9 mouse cellular contexts compared by ENCODE assay signal in the genomic region with DNA sequence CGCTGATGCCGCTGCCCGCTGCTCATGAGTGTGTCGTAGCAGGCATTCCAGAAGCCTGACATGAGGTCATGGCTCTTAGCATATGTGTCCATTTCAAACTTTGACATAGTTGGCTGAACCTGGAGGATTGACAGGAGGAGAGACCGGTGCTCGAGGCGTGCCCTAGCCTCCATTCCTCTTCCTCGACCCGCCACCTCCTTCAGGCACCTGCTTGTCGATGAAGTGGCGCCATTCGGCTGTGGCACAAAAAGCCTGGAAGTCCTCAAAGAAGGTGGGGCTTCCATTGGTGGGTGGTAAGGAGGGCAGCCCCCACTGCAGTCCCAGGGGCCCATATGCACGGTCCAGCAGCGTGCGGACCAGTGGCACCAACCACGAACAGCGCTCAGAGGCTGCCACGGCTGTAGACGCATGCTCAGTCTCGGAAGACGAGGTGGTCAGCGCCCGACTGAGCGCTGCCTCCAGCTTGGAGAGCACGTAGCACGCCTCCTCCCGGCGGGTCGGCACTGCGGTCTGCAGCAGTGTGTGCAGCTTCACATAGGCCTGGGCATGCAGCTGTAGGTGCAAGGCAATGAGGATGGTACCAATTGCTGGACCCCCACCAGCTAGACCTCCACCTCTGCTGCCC. TPM values are rescaled to one million over a fixed set of nuclear protein-coding genes. Genes with fewer than 3 reads are reported as not detected.
A peak's percentile ranks its signal among the peaks of the same experiment; 100 is the strongest.
DNase-seq lines count a peak whose midpoint lies in the region; ATAC-seq and TF ChIP-seq lines count a peak whose summit lies in the region.
"Had no signal": no experiment of that assay in that cellular context is flagged by ENCODE, and none has a peak within 500 bp of the region (broad histone marks: within the 10 kb centered on the region; RNA-seq: fewer than 3 reads in every experiment).

No protein-coding gene starts in this region.

- H3K4me2 ChIP-seq in heart, embryonic 14.5 days (ENCODE audit: low read length), result peak overlapping the region; percentile 57
- H3K4me2 ChIP-seq in hindbrain, embryonic 11.5 days (replicated peaks; ENCODE audit: low read depth, low read length), result peak overlapping the region; percentile 58
- H3K4me2 ChIP-seq in midbrain, embryonic 15.5 days, result peak overlapping the region; percentile 48

- H3K27me3 ChIP-seq in heart, embryonic 14.5 days (ENCODE audit: control insufficient read depth, insufficient read depth, low read length), result peaks cover 14% of the 10 kb centered on the region; the same call in 1 of the 2 replicates
- H3K27me3 ChIP-seq in hindbrain, embryonic 11.5 days (ENCODE audit: control insufficient read depth, insufficient read depth, low read length), result peaks cover 19% of the 10 kb centered on the region
- peaks cover 20% of the 10 kb centered on the region for H3K27me3 ChIP-seq in midbrain, embryonic 15.5 days (replicated peaks)

- no peaks in the 10 kb centered on the region for H3K9me3 ChIP-seq in heart, embryonic 14.5 days (ENCODE audit: control insufficient read depth, low read length)
- H3K9me3 ChIP-seq in hindbrain, embryonic 11.5 days (ENCODE audit: control insufficient read depth, low read length), result no peaks in the 10 kb centered on the region
- no peaks in the 10 kb centered on the region for H3K9me3 ChIP-seq in midbrain, embryonic 15.5 days

- peaks cover 2 to 6% of the 10 kb centered on the region in 2 experiments; a peak in 2 of 4 replicates for H3K4me1 ChIP-seq in heart, embryonic 14.5 days (ENCODE audit: control insufficient read depth in 2 of 2, insufficient read depth in 2 of 2, low read length in 2 of 2)
- peaks cover 3% of the 10 kb centered on the region; the same call in 1 of the 2 replicates for H3K4me1 ChIP-seq in hindbrain, embryonic 11.5 days (replicated peaks; ENCODE audit: control insufficient read depth, insufficient read depth, low read length)
- H3K4me1 ChIP-seq in midbrain, embryonic 15.5 days, result peaks cover 15% of the 10 kb centered on the region

- DNase-seq in heart, adult 18-20 months, result no peak
- DNase-seq in brain, embryonic 14.5 days (ENCODE audit: low read depth), result peak; percentile 64
- peak; percentile 59 for DNase-seq in hindbrain, embryonic 11.5 days (ENCODE audit: low spot score)
- no peak for DNase-seq in urinary bladder, postnatal 36 days (ENCODE audit: low spot score in 2 of 2)
- no peak for DNase-seq in gastrocnemius, postnatal 14 days

- peak; percentile 18; the same call in 1 of the 2 replicates for TF ChIP-seq CTCF in brain, embryonic 14.5 days (IDR thresholded peaks at IDR 0.05; ENCODE audit: borderline replicate concordance, extremely low read depth, insufficient read depth, insufficient read length)

- no peak; the same call in 1 of the 2 replicates for ATAC-seq in heart, embryonic 14.5 days (ENCODE audit: insufficient number of reproducible peaks, insufficient read depth, low FRiP score, low read depth)
- peak; percentile 51 for ATAC-seq in hindbrain, embryonic 11.5 days (ENCODE audit: low FRiP score)
- ATAC-seq in midbrain, embryonic 15.5 days (replicated peaks), result peak; percentile 68; the same call in 1 of the 2 replicates
- no peak for ATAC-seq in megakaryocyte-erythroid progenitor cell, adult 5-6 weeks (replicated peaks; ENCODE audit: low FRiP score, low TSS enrichment, poor library complexity, severe bottlenecking)
- ATAC-seq: inflammation-experienced regulatory T-cells, adult 6 months had no signal

- 26% methylated on average over 30 of the region's 30 CpGs for WGBS in heart, embryonic 14.5 days
- WGBS in hindbrain, embryonic 11.5 days, result 14% methylated on average over 30 of the region's 30 CpGs
- WGBS in midbrain, embryonic 15.5 days, result 17% methylated on average over 30 of the region's 30 CpGs

- H3K36me3 ChIP-seq in heart, embryonic 14.5 days (ENCODE audit: control insufficient read depth, insufficient read depth, low read length), result peaks cover 39% of the 10 kb centered on the region
- no peaks in the 10 kb centered on the region for H3K36me3 ChIP-seq in hindbrain, embryonic 11.5 days (ENCODE audit: control insufficient read depth, insufficient read depth, low read length)
- H3K36me3 ChIP-seq in midbrain, embryonic 15.5 days (replicated peaks), result no peaks in the 10 kb centered on the region

- no peak for TF ChIP-seq POLR2A in brain, embryonic 14.5 days (IDR thresholded peaks at IDR 0.05; ENCODE audit: borderline replicate concordance, extremely low read depth, insufficient read depth, insufficient read length, poor library complexity, severe bottlenecking)

- H3K4me3 ChIP-seq in heart, embryonic 14.5 days (ENCODE audit: control insufficient read depth in 1 of 2, insufficient read depth in 1 of 2, low read depth in 1 of 2, low read length in 2 of 2), result peak overlapping the region; percentile 17 to 19
- peak overlapping the region; percentile 28 for H3K4me3 ChIP-seq in hindbrain, embryonic 11.5 days (ENCODE audit: low read depth, low read length)
- H3K4me3 ChIP-seq in midbrain, embryonic 15.5 days, result peak overlapping the region; percentile 23

- intact Hi-C loops in gastrocnemius, postnatal 14 days (cut with DNase I; ENCODE audit: low total_unique reads), result loop anchor here (5.0 to 10.0 kb wide), 2 partner anchors 153 to 184 kb away; no protein-coding TSS in a partner anchor

- no peak overlapping the region for H3K27ac ChIP-seq in heart, embryonic 14.5 days (replicated peaks in 1 of 2; ENCODE audit: control insufficient read depth in 1 of 2, insufficient read depth in 1 of 2, low read depth in 2 of 2, low read length in 2 of 2)
- H3K27ac ChIP-seq in hindbrain, embryonic 11.5 days (ENCODE audit: low read depth, low read length), result no peak overlapping the region
- H3K27ac ChIP-seq in midbrain, embryonic 15.5 days, result no peak overlapping the region

- H3K9ac ChIP-seq in heart, embryonic 14.5 days (ENCODE audit: low read length), result peak overlapping the region; percentile 34; the same call in 1 of the 2 replicates
- H3K9ac ChIP-seq in hindbrain, embryonic 11.5 days (ENCODE audit: low read depth, low read length), result peak overlapping the region; percentile 23; the same call in 1 of the 2 replicates
- no peak overlapping the region for H3K9ac ChIP-seq in midbrain, embryonic 15.5 days

RNA-seq across cellular contexts. Expression of a gene that starts 7.5 kb away (rescaled TPM):
- polyA plus RNA-seq in heart, embryonic 14.5 days (2014; fragmentation: Nextera tagmentation; extraction: Ambion mirVana), result 8.4 and 12.2 TPM in 2 replicates
- 1 to 10 TPM; 1.4 to 2.0 TPM for total RNA-seq in heart, adult 18-20 months (2021)
- 25.1 and 33.9 TPM in 2 replicates for polyA plus RNA-seq in brain, embryonic 14.5 days (2012; rRNA removed)
- 21.9 and 22.0 TPM in 2 replicates for polyA plus RNA-seq in hindbrain, embryonic 11.5 days (2014; fragmentation: Nextera tagmentation; extraction: Ambion mirVana)
- 30.1 and 35.4 TPM in 2 replicates for polyA plus RNA-seq in midbrain, embryonic 15.5 days (2015; fragmentation: Nextera tagmentation; extraction: Ambion mirVana)
- 2.1 TPM in 1 of 2 replicates, not detected in the other for total RNA-seq in megakaryocyte-erythroid progenitor cell, adult 5-6 weeks (2014; fragmentation: Nextera tagmentation)
- total RNA-seq in megakaryocyte-erythroid progenitor cell, adult 5-6 weeks (2017), result 0.14 and 2.8 TPM in 2 replicates
- total RNA-seq in gastrocnemius, postnatal 14 days (2021), result 1 to 10 TPM; 1.2 to 2.5 TPM

RNA-seq across cellular contexts. Expression of a gene that starts 22.2 kb away (rescaled TPM):
- 2.4 and 2.7 TPM in 2 replicates for polyA plus RNA-seq in heart, embryonic 14.5 days (2014; fragmentation: Nextera tagmentation; extraction: Ambion mirVana)
- 1 to 10 TPM; 6.8 to 7.6 TPM for total RNA-seq in heart, adult 18-20 months (2021)
- polyA plus RNA-seq in brain, embryonic 14.5 days (2012; rRNA removed), result 11.8 and 15.5 TPM in 2 replicates
- 1.9 and 2.4 TPM in 2 replicates for polyA plus RNA-seq in hindbrain, embryonic 11.5 days (2014; fragmentation: Nextera tagmentation; extraction: Ambion mirVana)
- polyA plus RNA-seq in midbrain, embryonic 15.5 days (2015; fragmentation: Nextera tagmentation; extraction: Ambion mirVana), result 5.5 and 6.4 TPM in 2 replicates
- total RNA-seq in megakaryocyte-erythroid progenitor cell, adult 5-6 weeks (2014; fragmentation: Nextera tagmentation), result 9.1 and 11.9 TPM in 2 replicates
- total RNA-seq in megakaryocyte-erythroid progenitor cell, adult 5-6 weeks (2017), result 3.7 and 6.8 TPM in 2 replicates
- 1 to 10 TPM; 2.5 to 4.1 TPM for total RNA-seq in gastrocnemius, postnatal 14 days (2021)

RNA-seq across cellular contexts. Expression of a gene that starts 24.5 kb away (rescaled TPM):
- polyA plus RNA-seq in heart, embryonic 14.5 days (2014; fragmentation: Nextera tagmentation; extraction: Ambion mirVana), result 146 and 147 TPM in 2 replicates
- 10 to 100 TPM; 57.3 to 61.5 TPM for total RNA-seq in heart, adult 18-20 months (2021)
- polyA plus RNA-seq in brain, embryonic 14.5 days (2012; rRNA removed), result 76.0 and 103 TPM in 2 replicates
- 141 and 145 TPM in 2 replicates for polyA plus RNA-seq in hindbrain, embryonic 11.5 days (2014; fragmentation: Nextera tagmentation; extraction: Ambion mirVana)
- polyA plus RNA-seq in midbrain, embryonic 15.5 days (2015; fragmentation: Nextera tagmentation; extraction: Ambion mirVana), result 110 and 115 TPM in 2 replicates
- 92.6 and 110 TPM in 2 replicates for total RNA-seq in megakaryocyte-erythroid progenitor cell, adult 5-6 weeks (2014; fragmentation: Nextera tagmentation)
- 70.8 and 132 TPM in 2 replicates for total RNA-seq in megakaryocyte-erythroid progenitor cell, adult 5-6 weeks (2017)
- total RNA-seq in gastrocnemius, postnatal 14 days (2021), result 10 to 100 TPM; 46.4 to 52.6 TPM

Comparison
In these comparisons a context has a peak if more than half of its experiments do, and no peak if none do; other contexts are left out.
1. ATAC-seq: peak in hindbrain, embryonic 11.5 days (single experiment) and midbrain, embryonic 15.5 days (single experiment); none in heart, embryonic 14.5 days (single experiment) and megakaryocyte-erythroid progenitor cell, adult 5-6 weeks (single experiment).
2. DNase-seq: peak in brain, embryonic 14.5 days (single experiment) and hindbrain, embryonic 11.5 days (single experiment); none in heart, adult 18-20 months (0 of 2), urinary bladder, postnatal 36 days (0 of 2) and gastrocnemius, postnatal 14 days (single experiment).
3. Peak in every context shown above with its lines, with median percentiles within 50 percentile points of each other: H3K4me2 ChIP-seq and H3K4me3 ChIP-seq.